Mouse (Mus musculus) cerebellum, adult 2 months (tissue): Measurements from ENCODE around the gene AI854703. TPM values are rescaled to one million over a fixed set of nuclear protein-coding genes. Genes with fewer than 3 reads are reported as not detected.

Source experiments
- DNase-seq, 2 experiments: peaks; one replicate each; pipeline ENCODE4 v3.0.0; 2021
- H3K27ac ChIP-seq: fragments of 200-500 bp; 2 replicates; pipeline ENCODE4 v1.5.1; 2012; ENCODE audit warnings: low read length, control low read depth, inconsistent platforms; ENCODE audit not compliant: insufficient read depth
- H3K27me3 ChIP-seq: fragments of 200-500 bp; 2 replicates; pipeline ENCODE4 v1.6.1; 2012; ENCODE audit warnings: inconsistent platforms, mild to moderate bottlenecking, low read length, moderate library complexity; ENCODE audit not compliant: control insufficient read depth, insufficient read depth
- H3K4me1 ChIP-seq: fragments of 200-500 bp; 2 replicates; pipeline ENCODE4 v1.6.1; 2011; ENCODE audit warnings: low read length; ENCODE audit not compliant: control insufficient read depth, insufficient read depth
- H3K4me3 ChIP-seq: fragments of 200-500 bp; replicated peaks from 2 replicates; pipeline ENCODE3; 2011; ENCODE audit warnings: mild to moderate bottlenecking, low read depth, low read length, control low read depth; ENCODE audit not compliant: insufficient read depth
- CTCF ChIP-seq: fragments of 200-500 bp; IDR thresholded peaks from 2 replicates; pipeline ENCODE4 v1.5.1; 2011; ENCODE audit warnings: low read depth, mild to moderate bottlenecking, control low read depth, low read length, moderate library complexity, borderline replicate concordance; ENCODE audit not compliant: insufficient read depth
- POLR2A ChIP-seq: fragments of 200-500 bp; IDR thresholded peaks from 2 replicates; pipeline ENCODE4 v1.6.1; 2011; ENCODE audit warnings: low read length, control low read depth, borderline replicate concordance; ENCODE audit not compliant: insufficient read depth
- WGBS: fragments of 180-500 bp; shearing (Covaris S2); methylation state at CpG from one replicate; pipeline ENCODE4 v1.1.7; 2018; 5-methylcytosine and 5-hydroxymethylcytosine counted together
- polyA plus RNA-seq: library from polyadenylated mRNA; depleted of rRNA; stranded (reverse); fragments of >200 nt; gene quantifications from 2 replicates; pipeline ENCODE4 v1.2.3, GENCODE M21; 2012; rRNA removed

AI854703 gene
- polyA plus RNA-seq, 1 experiment = 35.2 TPM

DNA sequence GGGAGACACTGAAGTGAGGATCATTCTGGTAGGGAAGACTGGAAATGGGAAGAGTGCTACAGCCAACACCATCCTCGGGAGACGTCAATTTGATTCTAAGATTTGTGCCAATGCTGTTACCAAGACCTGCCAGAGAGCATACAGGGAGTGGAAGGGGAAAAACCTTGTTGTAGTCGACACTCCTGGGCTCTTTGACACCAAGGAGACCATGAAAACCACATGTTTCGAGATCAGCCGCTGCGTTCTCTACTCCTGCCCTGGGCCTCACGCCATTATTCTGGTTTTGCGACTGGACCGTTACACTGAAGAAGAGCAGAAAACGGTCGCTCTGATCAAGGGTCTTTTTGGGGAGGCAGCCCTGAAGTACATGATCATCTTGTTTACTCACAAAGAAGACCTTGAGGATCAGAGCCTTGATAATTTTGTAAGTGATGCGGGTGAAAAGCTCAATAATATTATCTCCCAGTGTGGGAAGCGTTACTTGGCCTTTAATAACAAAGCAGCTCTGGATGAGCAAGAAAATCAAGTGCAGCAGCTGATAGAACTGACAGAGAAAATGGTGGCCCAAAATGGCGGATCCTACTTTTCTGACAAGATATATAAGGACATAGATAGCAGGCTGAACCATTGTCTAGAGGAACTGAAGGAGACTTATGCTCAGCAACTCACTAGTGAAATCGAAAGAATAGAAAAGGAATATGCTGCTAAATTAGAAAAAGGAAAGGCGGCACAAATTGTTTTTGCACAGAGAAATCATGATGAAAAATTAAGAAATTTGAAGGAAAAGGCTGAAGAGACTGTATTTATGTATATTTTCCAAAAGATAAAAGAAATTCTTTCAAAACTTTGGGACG is 51.2 kb downstream of the AI854703 start:
- DNase-seq = no peak
- TF ChIP-seq POLR2A (no peak), CTCF (no peak)
- 82% methylated on average over 17 of the region's 17 CpGs for WGBS
- H3K27me3 ChIP-seq = no peaks in the 10 kb centered on the region
- H3K4me3 ChIP-seq = no peak overlapping the region
- no peaks in the 10 kb centered on the region; the same call in 1 of the 2 replicates for H3K4me1 ChIP-seq
- no peak overlapping the region for H3K27ac ChIP-seq

DNA sequence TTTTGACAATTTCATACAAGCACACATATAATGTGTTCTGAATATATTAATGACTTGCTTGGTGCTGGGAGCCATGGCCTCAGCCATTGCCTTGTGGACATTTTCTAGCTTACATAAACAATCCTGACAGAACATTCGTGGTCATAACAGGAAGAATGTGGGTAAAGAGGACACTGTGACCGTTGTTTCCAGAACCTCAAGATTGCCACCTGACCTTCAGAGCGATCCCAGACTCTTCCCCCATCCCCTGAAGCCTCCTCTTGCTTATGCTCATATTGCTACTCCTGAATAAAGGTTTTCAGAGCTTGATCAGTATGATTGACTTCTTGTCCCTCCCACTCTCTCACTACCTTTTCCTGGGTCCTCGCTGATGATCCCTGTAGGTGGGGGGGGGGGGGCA is 51.8 kb downstream of the AI854703 start:
- Histone ChIP-seq H3K4me3 (no peak overlapping the region), H3K27me3 (no peaks in the 10 kb centered on the region), H3K27ac (no peak overlapping the region), H3K4me1 (no peaks in the 10 kb centered on the region; the same call in 1 of the 2 replicates)
- WGBS = 84% methylated on average over 4 of the region's 4 CpGs
- no peak for TF ChIP-seq POLR2A
- TF ChIP-seq CTCF = no peak
- no peak for DNase-seq

DNA sequence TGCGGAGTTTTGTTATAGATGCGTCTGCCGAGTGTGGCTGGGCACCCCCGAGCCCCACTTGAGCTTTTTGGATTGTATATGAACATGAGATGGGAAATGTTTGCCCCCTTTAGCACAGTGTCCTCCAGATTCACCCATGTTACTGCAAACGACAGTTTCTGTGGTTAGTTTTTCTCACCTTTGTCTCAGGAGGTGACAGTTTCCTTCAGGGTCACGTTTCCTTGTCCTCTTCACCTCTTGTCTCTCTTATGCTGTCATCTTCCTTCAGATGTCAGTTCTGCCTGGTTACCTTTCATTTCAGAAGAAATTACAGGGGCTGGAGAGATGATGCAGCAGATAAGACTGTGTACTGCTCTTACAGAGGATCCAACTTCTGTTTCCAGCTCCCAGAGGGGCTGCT is 53.1 kb downstream of the AI854703 start:
- no peak for DNase-seq
- no peak overlapping the region for H3K4me3 ChIP-seq
- TF ChIP-seq POLR2A (no peak), CTCF (no peak)
- no peaks in the 10 kb centered on the region; the same call in 1 of the 2 replicates for H3K4me1 ChIP-seq
- WGBS = 86% methylated on average over 6 of the region's 6 CpGs
- H3K27me3 ChIP-seq = no peaks in the 10 kb centered on the region
- H3K27ac ChIP-seq = no peak overlapping the region

DNA sequence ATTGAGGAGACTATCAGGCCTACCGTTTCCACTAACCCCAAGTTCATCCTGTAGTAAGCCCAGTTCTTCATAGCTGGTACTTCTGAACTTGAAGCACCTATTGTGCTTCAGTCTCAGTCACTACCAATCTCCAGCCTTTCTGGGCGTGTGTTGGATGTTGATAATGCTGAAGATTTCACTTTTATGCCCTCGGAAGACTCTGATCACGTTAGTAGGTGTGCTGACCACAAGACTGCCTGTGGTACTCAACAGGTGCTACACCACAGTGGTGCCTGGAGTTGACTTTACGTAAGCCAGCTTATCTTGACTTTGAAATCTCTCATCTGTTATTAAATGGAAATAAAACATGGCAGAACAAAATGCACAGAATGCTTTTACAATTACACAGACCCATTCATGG is 53.9 kb downstream of the AI854703 start:
- no peaks in the 10 kb centered on the region; the same call in 1 of the 2 replicates for H3K4me1 ChIP-seq
- no peaks in the 10 kb centered on the region for H3K27me3 ChIP-seq
- H3K4me3 ChIP-seq = no peak overlapping the region
- DNase-seq = no peak
- no peak for TF ChIP-seq POLR2A
- TF ChIP-seq CTCF = no peak
- WGBS = 89% methylated on average over 5 of the region's 5 CpGs
- no peak overlapping the region for H3K27ac ChIP-seq

DNA sequence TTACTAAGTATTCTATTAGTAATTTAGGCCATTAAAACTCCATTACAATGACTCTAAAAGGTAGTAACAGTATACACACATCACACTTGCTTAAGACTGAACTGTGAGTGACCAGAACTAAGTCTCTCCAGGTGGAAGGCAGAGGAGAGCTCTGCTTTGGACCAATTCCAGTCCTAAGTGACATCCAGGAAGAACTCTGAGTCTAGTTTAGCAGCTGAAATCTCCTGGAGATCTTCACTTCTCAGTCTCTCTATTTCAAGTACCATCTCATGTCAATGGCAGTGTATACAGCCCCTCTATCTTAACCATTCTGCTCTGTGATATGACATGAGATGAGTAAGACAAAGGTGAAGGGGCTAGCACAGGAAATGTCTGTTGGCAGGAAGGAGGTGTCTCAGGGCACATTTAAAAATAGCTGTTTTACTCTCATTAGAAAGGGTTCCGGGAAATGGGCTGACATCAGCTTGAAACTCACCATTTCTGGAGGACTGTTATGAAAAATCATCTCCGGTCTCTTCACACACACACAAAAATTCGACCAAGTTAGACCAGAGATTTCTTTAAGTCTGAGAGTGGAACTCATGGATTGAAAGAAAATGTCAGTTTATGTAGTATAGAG is 55.0 kb downstream of the AI854703 start:
- Histone ChIP-seq H3K4me1 (no peaks in the 10 kb centered on the region; the same call in 1 of the 2 replicates), H3K27me3 (no peaks in the 10 kb centered on the region), H3K27ac (no peak overlapping the region), H3K4me3 (no peak overlapping the region)
- whole genome bisulfite sequencing = 65% methylated on average over 3 of the region's 3 CpGs
- TF ChIP-seq POLR2A (no peak), CTCF (no peak)
- DNase-seq = no peak

DNA sequence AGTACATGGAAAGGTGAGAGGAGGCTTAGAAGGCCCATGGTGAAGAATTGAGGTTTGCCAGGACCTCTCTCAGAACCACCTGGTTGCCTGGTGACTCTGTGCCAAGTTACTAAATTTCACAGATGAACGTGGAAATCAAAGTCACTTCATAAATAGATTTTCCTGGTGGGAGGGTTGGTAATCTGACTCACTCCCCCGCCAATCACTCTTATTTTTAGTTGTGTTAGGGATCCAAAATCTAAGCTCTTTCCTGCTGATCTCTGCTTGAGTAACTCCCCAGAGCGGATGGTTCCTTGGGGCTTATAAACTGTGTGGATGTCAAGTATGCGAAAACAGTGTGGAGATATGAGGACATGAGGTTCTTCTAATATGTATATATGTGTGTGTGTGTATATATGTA is 55.7 kb downstream of the AI854703 start:
- Histone ChIP-seq H3K27ac (no peak overlapping the region), H3K27me3 (no peaks in the 10 kb centered on the region), H3K4me3 (no peak overlapping the region), H3K4me1 (no peaks in the 10 kb centered on the region; the same call in 1 of the 2 replicates)
- TF ChIP-seq POLR2A (no peak), CTCF (no peak)
- DNase-seq = peak in 1 of 2 experiments; percentile 4
- WGBS = 17% methylated on average over 4 of the region's 4 CpGs

Other genes with a start within 250 kb of the AI854703 start
- gene Krba1, start 231.2 kb upstream of the AI854703 start, polyA plus RNA-seq = 50.6 and 55.3 TPM in 2 replicates
- 80.4 and 93.2 TPM in 2 replicates for gene Zfp467, start 180.9 kb upstream of the AI854703 start, polyA plus RNA-seq
- 3.7 and 5.0 TPM in 2 replicates for gene Sspo, start 178.5 kb upstream of the AI854703 start, polyA plus RNA-seq
- 459 and 460 TPM in 2 replicates for gene Atp6v0e2, start 89.1 kb upstream of the AI854703 start, polyA plus RNA-seq
- gene Lrrc61, start 72.0 kb upstream of the AI854703 start, polyA plus RNA-seq = 30.0 and 33.1 TPM in 2 replicates
- 13.7 and 21.6 TPM in 2 replicates for gene Rarres2, start 54.0 kb upstream of the AI854703 start, polyA plus RNA-seq
- not detected in 2 replicates for gene Gm45021, start 37.2 kb upstream of the AI854703 start, polyA plus RNA-seq
- gene Repin1, start 32.9 kb upstream of the AI854703 start, polyA plus RNA-seq = 98.5 and 109 TPM in 2 replicates
- not detected in 2 replicates for gene Gm44965, start 32.8 kb upstream of the AI854703 start, polyA plus RNA-seq
- gene Zfp775, start 24.7 kb upstream of the AI854703 start, polyA plus RNA-seq = 7.4 and 7.6 TPM in 2 replicates
- 1.3 TPM in 2 replicates for gene Gimap8, start 20.5 kb downstream of the AI854703 start, polyA plus RNA-seq
- gene Gimap9, start 49.4 kb downstream of the AI854703 start, polyA plus RNA-seq = 0.86 and 0.98 TPM in 2 replicates
- gene Gimap4, start 57.8 kb downstream of the AI854703 start, polyA plus RNA-seq = 0.54 and 0.74 TPM in 2 replicates
- 4.1 and 4.6 TPM in 2 replicates for gene Gimap6, start 81.5 kb downstream of the AI854703 start, polyA plus RNA-seq
- 0.93 TPM in 1 of 2 replicates, not detected in the other for gene Gm28053, start 91.8 kb downstream of the AI854703 start, polyA plus RNA-seq
- not detected in 2 replicates for gene Gimap7, start 91.9 kb downstream of the AI854703 start, polyA plus RNA-seq
- gene Gimap1, start 112.3 kb downstream of the AI854703 start, polyA plus RNA-seq = 1.8 and 2.3 TPM in 2 replicates
- gene Gimap5, start 119.4 kb downstream of the AI854703 start, polyA plus RNA-seq = 0.57 and 0.82 TPM in 2 replicates
- gene Gimap3, start 144.1 kb downstream of the AI854703 start, polyA plus RNA-seq = 0.29 and 0.36 TPM in 2 replicates
- gene Tmem176a, start 214.2 kb downstream of the AI854703 start, polyA plus RNA-seq = 11.0 and 12.5 TPM in 2 replicates
- 48.7 and 54.4 TPM in 2 replicates for gene Tmem176b, start 214.7 kb downstream of the AI854703 start, polyA plus RNA-seq
- 0.25 and 0.31 TPM in 2 replicates for gene Aoc1, start 246.1 kb downstream of the AI854703 start, polyA plus RNA-seq